Mouse (Mus musculus) embryo, embryonic 9.5 days (tissue): ENCODE results near the gene Hoxa4.

Source experiments
- DNase-seq: peaks from one replicate; pipeline ENCODE4 v3.0.0-alpha.2; 2017; ENCODE audit errors: extremely low spot score

Gene Hoxa4

DNA sequence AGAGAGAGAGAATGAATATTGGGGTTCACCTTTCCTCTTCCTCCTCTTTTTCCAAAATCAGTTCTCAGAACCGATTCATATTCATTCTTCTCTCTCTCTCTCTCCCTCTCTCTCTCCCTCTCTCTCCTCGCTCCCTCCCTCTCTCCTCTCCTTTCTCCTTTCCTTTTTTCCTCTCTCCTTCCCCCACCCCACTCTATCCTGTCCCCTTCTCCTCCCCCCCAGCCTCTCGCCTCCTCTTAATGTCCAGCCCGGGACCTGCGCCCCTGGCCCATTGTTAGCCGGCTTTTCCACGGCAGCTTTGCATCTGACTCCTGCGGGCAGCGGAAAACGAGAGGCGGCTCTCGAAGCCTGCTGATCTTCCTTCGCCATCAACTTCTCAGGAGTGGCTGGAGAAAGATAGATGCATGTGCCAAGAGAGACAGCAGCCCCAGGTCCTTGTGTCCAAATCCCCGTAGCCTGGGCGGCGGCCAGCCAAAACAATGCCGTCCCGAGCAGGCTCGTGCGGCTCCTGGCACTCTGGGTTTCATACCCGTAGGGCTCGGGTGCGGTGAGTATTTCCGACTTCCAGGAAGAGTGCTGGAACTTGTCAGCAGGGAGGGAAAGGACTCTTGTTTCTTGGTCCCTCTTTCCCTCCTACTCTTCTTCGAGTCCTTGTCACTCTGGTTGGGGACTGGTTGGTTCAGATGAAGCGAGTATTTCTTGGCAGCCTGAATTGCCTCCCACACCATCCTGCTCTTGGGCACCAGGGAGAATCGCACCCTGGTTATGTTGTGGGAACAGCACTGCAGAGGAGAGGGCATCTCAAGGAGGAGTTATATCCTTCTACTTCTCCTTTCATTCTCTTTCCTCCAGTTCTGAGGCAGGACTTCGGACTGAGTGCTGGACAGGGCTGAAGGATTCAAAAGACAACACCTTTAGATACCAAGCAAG is 25.8 kb downstream of the Hoxa4 start:
- DNase-seq = peak; percentile 68

DNA sequence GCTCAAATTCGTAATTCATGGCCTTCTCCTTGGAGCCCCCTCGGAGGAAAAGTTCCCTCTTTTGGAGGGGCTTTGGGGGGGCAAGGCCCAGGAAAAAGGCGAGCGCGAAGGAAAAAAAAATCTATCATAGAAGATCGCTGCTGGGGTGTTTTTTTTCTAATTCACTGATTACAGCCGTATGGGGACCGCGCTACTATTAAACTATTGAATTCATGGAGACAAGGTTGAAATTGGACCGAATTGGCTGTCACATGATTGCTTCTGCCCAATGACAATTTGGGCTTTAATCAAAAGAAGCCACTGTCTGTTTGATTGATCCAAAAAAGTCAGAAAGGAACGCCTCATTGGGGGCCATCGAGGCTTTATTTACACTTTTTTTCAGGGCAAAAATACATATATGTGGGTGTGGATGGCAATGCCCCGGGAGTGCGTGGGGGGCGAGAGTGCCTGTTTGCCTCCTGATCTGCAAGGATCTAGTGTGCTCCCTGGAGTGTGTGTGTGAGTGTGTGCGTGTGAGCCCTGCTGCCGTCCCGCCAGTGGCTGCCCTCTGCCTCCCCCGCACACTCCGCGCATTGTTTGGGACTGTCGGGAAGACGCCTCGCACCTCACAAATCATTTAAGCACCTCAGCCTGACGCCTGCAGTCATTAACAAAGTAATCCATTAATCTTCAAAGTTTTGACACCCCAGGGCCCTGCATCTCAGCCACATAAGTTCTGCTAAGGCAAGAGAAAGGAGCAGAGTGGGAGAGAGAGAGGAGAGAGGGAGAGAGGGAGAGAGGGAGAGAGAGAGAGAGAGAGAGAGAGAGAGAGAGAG is 26.7 kb downstream of the Hoxa4 start, which contains the start of gene Hoxa2:
TSS of gene Hoxa2 (minus strand) at position 206 of the 815 bp plus-strand sequence.
- peak; percentile 85 for DNase-seq

DNA sequence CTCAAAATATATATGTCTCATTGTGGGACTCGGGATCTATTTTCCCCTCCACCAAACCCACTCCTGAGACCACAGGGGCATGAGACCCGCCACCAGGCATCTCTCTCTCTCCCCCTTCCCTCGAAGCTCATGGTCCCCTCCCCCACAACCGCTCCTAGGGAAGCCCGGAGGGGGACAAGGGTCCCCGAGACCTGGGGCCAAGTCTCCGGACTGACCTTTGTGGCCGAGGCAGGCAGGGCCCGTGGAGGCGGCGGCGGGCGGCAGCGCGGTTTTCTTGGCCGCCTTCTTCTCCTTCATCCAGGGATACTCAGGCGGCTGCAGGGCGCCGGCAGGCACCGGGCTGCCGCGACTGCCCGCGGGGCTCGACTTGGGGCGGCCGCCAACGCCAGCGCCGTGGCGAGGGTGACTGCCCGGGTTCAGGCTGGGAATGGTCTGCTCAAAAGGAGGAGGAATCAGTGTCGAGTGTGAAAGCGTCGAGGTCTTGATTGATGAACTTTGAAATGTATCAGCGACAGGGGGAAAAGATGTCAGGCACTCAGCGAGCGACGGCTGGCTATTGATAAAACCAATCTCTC is 27.4 kb downstream of the Hoxa4 start:
- no peak for DNase-seq

DNA sequence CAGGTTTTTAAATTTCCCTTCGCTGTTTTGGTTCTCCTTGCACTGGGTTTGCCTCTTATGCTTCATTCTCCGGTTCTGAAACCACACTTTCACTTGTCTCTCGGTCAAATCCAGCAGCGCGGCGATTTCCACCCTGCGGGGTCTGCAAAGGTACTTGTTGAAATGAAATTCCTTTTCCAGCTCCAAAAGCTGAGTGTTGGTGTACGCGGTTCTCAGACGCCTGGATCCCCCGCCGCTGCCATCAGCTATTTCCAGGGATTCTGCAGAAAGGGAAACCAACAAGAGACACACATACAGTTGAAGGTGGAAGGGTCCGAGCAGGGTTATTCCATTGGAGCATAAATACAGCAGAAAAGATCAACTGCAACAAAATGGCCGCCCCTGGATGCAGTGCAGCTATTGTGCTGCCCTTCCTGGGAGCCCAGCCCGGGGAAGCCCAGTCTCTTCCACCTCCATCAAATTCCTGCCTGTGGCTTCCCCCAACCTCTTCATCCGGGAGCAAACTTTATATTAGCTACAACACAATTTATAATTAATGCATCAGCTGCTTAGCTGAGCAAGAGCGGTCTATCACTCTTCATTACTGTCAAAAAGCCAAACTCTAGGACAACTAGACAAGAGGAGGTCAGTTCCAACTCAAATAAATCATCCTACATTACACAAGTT is 28.1 kb downstream of the Hoxa4 start:
- DNase-seq = peak; percentile 82

DNA sequence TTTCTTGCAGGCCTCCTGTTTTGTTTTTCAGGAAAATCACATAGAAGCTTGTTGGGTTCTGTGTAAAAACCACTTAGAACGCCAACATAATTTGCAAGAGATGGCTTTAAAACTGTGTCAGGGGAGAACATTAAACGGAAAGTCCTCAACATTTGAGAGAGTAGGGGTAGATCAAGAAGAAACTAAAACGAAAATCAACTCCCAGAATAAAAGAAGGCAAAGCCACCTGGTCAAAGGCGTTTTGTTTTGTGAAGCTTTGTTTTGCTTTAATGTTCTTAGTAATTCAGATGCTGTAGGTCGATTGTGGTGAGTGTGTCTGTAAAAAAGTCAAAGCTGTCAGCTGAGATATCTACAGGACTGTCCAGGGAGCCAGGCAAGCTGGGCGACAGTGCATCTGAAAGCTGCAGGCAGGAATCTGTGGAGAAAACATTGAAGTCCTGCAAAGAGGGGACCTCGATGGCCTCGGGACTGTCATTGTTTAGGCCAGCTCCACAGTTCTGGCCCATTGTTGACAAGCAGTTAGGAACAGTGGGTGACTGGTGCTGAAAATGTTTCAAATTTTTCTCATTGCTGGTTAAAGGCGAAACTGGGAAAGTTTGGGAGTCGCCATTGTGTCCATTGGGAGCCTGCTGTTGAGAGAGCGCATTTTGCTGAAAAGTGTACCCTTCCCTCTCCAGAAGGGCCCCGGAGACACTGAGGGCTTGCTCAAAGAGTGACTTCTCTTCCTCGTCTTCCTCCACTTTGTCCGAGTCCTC is 28.8 kb downstream of the Hoxa4 start:
- peak; percentile 75 for DNase-seq

DNA sequence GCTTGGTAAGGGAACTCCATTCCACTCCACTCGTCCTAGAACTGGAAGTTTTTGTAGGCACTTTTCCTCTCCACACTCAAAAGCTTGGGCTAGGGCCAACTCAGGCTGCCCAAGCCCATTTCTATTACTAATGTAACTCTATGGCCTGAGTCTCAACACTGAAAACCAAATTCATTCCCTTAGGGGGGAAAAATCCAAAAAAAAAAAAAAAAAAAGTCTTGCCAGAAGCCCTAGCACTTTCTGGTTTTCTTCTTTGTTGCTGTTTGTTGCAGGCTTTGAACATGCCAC is 29.5 kb downstream of the Hoxa4 start:
- DNase-seq = no peak

DNA sequence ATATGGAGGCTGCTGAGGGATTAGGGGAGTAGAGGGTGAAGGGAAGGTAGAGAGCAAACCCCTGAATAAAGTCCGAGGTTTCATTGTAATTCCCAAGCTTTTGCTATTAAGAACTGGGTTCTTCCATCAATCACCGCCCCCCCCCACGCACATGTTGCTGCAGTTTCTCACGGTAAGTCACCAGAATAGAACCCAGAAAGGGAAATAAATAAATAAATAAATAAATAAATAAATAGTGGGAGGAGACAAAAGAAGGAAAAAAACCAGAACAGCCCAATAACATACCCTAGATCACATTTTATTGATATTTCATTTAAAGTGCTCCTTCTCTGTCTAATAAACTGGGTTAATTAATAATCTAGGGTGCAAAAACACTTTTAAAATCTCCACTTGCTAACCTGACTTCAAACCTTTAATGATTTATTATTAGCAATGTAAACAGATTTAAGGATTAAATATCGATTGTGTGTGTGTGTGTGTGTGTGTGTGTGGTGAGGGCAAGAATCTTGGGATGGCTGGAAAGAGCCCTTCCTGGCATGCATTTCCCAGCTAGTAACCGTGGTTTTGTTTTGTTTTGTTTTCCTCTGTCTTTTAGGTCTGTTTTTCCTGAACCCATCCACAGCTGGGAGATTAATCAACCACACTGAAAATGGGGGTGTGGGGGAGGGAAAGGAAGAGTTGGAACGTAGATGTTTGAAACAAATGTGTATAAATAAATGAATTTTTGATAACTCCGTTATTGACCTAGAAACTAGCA is 30.0 kb downstream of the Hoxa4 start:
- peak; percentile 52 for DNase-seq

DNA sequence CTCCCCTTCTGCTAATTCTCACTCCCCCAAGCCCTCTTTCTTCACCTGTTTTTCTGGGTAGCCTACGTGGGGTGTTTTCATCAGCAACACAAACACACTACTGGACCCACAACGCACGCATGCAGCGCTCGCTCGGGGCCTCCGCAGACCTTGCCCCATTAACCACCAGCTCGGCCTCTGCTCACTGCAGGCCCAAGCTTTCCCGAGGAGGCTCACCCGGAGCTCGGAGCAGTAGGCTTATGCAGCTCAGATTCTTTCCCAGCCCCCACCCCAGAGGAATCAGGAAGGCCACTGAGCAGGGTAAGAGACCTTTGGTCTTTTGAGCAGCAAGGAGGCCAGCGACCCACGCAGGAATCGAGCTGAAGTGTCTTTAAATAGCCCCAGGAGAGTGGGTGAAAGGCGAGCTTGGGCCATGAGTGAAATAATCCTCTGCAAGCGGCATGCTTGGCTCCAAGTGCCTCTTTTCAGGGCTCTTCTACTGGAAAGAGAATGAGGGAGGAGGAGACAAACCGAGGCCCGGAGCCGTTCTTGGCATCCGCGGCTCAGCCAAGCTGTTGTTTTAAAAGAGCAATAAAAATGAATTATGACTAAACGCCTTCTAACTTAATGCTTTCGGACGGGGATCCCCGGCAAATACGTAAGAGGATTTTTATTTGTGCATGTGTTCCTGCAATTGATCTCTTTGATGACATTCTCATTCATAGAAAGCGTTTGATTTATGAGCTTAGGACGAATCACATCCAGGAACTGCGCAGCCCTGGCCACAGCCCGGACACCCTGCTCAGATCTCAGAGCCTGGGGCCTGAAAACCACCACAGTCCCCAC is 30.8 kb downstream of the Hoxa4 start:
- peak; percentile 74 for DNase-seq

DNA sequence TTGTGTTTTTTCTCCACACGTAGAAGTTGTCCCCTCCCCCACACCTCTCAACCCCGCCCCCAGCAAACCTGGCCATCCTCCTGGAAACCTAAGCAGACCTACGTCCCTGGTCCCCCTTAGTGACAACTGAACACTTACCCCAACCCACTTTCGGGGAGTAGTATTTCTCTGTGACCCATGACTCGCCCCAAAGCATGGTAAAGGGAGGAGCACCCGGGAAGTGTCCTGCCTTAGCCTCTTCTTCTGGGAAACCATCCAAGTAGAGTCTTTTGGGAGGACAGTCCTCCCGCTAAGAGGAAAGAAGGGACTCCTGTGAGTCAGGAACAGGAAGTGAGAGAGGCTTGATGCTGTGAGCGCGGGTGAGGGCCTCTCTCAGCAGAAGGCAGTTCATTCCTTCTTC is 31.6 kb downstream of the Hoxa4 start:
- DNase-seq = peak; percentile 55

DNA sequence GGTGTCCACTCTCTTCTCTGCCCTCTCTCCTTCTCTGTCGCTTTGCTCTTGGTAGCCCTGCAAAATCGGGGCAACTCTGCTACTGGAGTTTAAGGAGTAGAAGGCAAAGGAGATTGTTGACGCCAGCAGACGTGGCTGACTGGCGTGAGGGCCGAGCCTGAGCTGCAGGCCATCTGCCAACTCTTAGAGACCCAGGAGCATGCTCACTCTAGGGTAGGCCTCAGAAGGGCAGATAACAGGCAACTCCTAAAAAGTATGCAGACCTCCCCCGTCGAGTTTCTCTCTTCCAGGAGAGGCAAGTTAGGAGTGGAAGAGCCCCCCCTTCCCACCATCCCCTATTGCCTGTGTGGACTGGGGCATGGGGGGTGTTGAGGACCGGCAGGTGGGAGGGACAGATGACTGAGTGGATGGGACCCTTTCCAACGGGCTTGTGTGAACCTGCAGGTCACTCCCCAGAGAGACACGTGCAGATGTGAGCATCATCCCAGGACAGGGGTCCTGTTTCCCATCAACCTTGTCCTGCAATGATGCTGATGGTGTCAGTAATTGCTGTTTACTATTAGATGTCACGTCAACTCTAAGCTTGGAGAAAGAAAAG is 32.3 kb downstream of the Hoxa4 start:
- no peak for DNase-seq

DNA sequence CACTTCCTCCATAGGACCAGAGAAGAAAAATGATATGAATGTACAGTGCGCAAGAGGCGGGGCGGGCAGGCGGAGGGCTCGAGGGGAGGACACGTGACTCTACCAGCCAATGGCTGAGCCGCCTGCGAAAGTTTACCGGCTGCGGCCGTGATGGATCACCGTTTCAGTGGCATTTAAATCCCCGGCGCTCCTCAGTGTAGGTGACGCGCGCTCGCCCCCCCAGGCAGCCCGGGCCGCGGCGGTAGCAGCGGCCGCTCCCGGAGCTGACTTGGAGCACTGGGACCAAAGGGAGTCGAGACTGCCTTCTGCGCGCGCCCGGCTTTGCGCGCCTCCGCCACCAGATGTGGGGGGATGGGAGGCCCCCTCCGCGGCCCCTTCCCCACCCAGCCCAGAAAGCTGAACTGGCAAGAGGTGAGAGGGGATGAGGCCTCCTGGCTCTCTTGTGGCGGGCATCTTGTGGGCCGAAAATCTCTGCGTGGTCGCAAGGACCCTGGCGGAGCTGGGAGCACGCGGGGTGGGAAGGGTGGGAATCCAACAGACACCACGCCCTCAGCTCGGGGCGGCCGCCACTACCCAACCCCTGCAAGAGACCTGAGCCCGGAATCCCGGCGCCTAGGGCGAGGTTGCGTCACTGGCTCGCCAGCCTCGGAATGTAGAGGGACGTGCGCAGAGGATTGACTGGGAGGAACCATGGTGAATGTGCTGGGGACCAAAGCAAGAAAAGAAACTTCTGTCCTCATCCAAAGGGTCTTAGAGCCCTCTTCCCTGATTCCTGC is 33.1 kb downstream of the Hoxa4 start, which contains the start of gene Hoxa1:
TSS of gene Hoxa1 (minus strand) at position 42 of the 776 bp plus-strand sequence.
- DNase-seq = peak; percentile 89

DNA sequence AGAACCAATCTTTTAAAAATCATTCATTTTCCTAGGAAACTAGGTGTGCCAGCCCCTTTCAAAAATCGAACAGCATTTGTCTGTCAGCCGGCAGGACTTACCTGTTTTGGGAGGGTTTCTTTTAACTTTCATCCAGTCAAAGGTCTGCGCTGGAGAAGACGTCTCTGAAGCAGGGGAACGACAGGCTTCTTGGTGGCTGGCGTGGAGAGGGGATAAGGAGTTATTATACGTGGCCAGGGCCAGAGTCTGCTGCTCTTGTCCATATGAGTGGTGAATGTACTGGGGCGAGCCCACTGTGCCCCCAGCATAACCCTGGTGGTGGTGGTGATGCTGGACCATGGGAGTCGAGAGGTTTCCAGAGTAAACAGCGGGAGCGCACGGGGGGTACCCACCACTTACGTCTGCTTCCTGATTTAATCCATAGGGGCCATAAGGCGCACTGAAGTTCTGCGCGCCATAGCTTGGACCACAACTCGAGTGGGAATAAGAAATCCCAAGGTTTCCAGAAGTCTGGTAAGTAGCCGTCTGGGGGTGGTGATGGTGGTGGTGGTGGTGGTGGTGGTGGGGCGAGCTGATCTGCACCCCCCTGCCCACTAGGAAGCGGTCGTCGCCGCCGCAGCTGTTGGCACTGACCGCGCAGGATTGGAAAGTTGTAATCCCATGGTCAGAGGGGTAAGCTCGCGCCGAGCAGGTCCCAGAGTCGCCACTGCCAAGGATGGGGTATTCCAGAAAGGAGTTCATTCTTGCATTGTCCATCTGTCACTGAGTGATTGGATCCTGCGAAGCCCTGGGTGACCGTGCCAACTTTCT is 33.9 kb downstream of the Hoxa4 start:
- DNase-seq = peak; percentile 30

DNA sequence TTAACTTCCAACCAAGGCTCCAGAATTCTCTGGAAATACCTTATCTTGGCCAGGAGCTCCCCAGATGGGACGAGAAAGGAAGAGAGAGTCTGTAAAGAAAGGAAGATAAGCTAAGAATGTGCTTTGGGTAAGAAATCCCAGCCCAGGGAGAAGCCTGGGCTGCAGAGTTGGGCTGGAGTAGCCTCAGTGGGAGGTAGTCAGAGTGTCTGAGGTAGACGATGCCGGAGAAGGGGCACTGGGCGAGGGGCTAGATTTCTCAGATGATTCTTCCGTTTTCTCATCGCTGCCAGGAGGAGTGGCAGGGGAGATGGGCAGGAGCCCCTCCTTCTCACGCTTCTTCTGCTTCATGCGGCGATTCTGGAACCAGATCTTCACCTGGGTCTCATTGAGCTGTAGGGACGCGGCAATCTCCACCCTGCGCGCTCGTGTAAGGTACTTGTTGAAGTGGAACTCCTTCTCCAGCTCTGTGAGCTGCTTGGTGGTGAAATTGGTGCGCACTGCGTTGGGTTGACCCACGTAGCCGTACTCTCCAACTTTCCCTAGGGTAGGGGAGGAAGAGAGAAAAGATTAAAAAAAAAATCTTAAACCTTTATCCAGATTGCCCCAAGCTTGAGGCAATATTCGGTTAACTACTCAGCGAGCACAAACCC is 34.9 kb downstream of the Hoxa4 start:
- DNase-seq = peak; percentile 41

DNA sequence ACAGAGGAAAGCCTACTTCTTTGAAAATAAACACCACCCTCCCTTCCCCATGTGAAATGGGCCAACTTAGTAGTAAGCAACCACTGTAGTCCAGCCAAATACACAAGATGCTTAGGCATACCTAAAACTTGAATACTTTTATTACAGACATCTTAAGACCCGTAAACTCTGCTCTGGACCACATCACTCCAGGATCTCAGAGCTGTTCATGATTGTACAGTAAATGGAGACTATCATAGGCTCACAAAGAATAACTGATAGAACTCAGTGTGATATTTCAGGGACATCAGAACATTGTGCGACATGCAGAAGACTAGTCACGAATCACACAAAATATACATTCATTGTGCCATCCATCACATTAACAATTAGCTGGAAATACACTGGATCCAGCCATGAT is 36.1 kb downstream of the Hoxa4 start:
- DNase-seq = no peak

DNA sequence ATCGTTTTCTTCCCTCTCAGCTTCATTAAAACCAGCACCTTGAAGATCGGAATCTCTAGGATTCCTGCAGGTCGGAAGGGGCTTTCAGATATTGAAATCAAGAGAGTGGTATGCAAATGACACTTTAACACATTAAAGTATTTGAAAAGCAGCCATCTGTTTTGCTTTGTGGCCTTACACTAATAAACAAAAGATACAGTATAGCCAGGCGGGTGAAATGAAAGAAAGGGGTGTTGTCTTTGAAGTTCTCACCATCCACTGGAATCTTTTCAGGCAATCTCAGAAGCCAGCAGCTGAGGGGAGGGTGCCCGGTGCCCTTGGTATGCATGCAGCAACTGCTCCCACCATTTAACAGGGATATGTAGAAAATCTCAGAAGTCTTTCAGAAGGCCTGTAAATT is 37.5 kb downstream of the Hoxa4 start:
- DNase-seq = peak; percentile 29

DNA sequence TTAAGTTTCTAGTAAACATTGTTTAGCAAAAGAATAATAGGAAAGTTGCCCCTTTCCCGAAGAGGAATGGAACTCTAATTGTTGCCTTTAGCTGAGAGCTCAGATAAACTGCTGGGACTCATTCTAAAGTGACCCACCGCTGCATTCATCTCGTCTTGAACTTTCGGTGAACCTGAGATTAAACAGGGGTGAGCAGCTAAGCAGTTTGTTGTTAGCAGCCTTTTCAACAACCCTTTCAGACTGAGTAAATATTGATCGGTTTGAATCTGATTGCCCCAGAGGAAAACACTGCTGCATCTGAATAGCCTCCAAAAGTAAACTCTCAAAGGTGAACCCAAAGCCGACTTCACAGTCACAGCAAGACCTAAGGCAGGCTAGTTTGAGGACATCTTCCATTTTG is 38.3 kb downstream of the Hoxa4 start:
- no peak for DNase-seq
